Mouse (Mus musculus) cerebellum, adult 8-10 months (tissue): Measurements from ENCODE around the gene Evpl.
A peak's percentile ranks its signal among the peaks of the same experiment; 100 is the strongest.

Source experiments
- DNase-seq: peaks from one replicate; pipeline ENCODE4 v3.0.0; 2022

Gene Evpl

GRCm38 (mm10) chr11:116212847-116213246 is 25.0 kb downstream of the Evpl start:
- no peak for DNase-seq

GRCm38 (mm10) chr11:116210696-116211095 is 27.2 kb downstream of the Evpl start:
- no peak for DNase-seq

GRCm38 (mm10) chr11:116209257-116209656 is 28.6 kb downstream of the Evpl start:
- DNase-seq = no peak

- DNase-seq = no peak
Observed at GRCm38 (mm10) chr11:116208660-116209059, 29.2 kb downstream of the Evpl start.

- no peak for DNase-seq
Observed at GRCm38 (mm10) chr11:116206678-116207077, 31.2 kb downstream of the Evpl start.

- no peak for DNase-seq
Observed at GRCm38 (mm10) chr11:116203150-116203549, 34.7 kb downstream of the Evpl start.

GRCm38 (mm10) chr11:116201151-116201550 is 36.7 kb downstream of the Evpl start:
- DNase-seq = no peak

- DNase-seq = peak; percentile 98
Observed at GRCm38 (mm10) chr11:116198639-116199531, 39.0 kb downstream of the Evpl start, which contains the start of the genes Ten1 and Acox1. TSS of gene Ten1 (plus strand) at chr11:116198855. TSS of gene Acox1 (minus strand) at chr11:116199045.

- no peak for DNase-seq
Observed at GRCm38 (mm10) chr11:116198132-116198531, 39.7 kb downstream of the Evpl start.

- no peak for DNase-seq
Observed at GRCm38 (mm10) chr11:116197584-116197906, 40.3 kb downstream of the Evpl start.

- no peak for DNase-seq
Observed at GRCm38 (mm10) chr11:116196866-116197583, 40.9 kb downstream of the Evpl start.

GRCm38 (mm10) chr11:116196336-116196735 is 41.5 kb downstream of the Evpl start:
- no peak for DNase-seq

- DNase-seq = no peak
Observed at GRCm38 (mm10) chr11:116195252-116195651, 42.6 kb downstream of the Evpl start.

- no peak for DNase-seq
Observed at GRCm38 (mm10) chr11:116194619-116195018, 43.3 kb downstream of the Evpl start.

- DNase-seq = no peak
Observed at GRCm38 (mm10) chr11:116187226-116187930, 50.5 kb downstream of the Evpl start.

- DNase-seq = no peak
Observed at GRCm38 (mm10) chr11:116186360-116186759, 51.5 kb downstream of the Evpl start.

GRCm38 (mm10) chr11:116185836-116186235 is 52.0 kb downstream of the Evpl start:
- DNase-seq = no peak

GRCm38 (mm10) chr11:116178411-116179121 is 59.3 kb downstream of the Evpl start:
- DNase-seq = no peak

- no peak for DNase-seq
Observed at GRCm38 (mm10) chr11:116176010-116176409, 61.9 kb downstream of the Evpl start.

- DNase-seq = no peak
Observed at GRCm38 (mm10) chr11:116174775-116175448, 63.0 kb downstream of the Evpl start.

GRCm38 (mm10) chr11:116171959-116172358 is 65.9 kb downstream of the Evpl start:
- no peak for DNase-seq
